Mouse (Mus musculus) liver, embryonic 11.5 days (tissue): ENCODE results near the gene Zfp771. TPM values are rescaled to one million over a fixed set of nuclear protein-coding genes. Genes with fewer than 3 reads are reported as not detected.
A peak's percentile ranks its signal among the peaks of the same experiment; 100 is the strongest.

Source experiments
- ATAC-seq: fragments of 200-750 bp; cut with Nextera tagmentation; replicated peaks from 2 replicates; pipeline ENCODE4 v1.8.0; 2017; ENCODE audit warnings: moderate number of reproducible peaks, mild to moderate bottlenecking, moderate TSS enrichment, moderate library complexity; ENCODE audit not compliant: low FRiP score
- DNase-seq: peaks from one replicate; pipeline ENCODE4 v3.0.0-alpha.2; 2017; ENCODE audit warnings: low spot score
- H3K27ac ChIP-seq: fragments of 300-500 bp; sonication (generic); 2 replicates; pipeline ENCODE4 v1.5.1; 2014; ENCODE audit warnings: mild to moderate bottlenecking, low read depth, low read length, control low read depth
- H3K27me3 ChIP-seq: fragments of 300-500 bp; sonication (generic); replicated peaks from 2 replicates; pipeline ENCODE4 v1.6.1; 2014; ENCODE audit warnings: low read length, mixed read lengths; ENCODE audit not compliant: control insufficient read depth, insufficient read depth
- H3K36me3 ChIP-seq: fragments of 300-500 bp; sonication (generic); 2 replicates; pipeline ENCODE4 v1.6.1; 2014; ENCODE audit warnings: mild to moderate bottlenecking, low read length, moderate library complexity, mixed read lengths; ENCODE audit not compliant: control insufficient read depth, insufficient read depth
- H3K4me1 ChIP-seq: fragments of 300-500 bp; sonication (generic); replicated peaks from 2 replicates; pipeline ENCODE4 v1.6.1; 2014; ENCODE audit warnings: low read length, mixed read lengths; ENCODE audit not compliant: control insufficient read depth, insufficient read depth
- H3K4me2 ChIP-seq: fragments of 300-500 bp; sonication (generic); 2 replicates; pipeline ENCODE4 v1.6.1; 2014; ENCODE audit warnings: mild to moderate bottlenecking, control low read depth, moderate library complexity
- H3K4me3 ChIP-seq: fragments of 300-500 bp; sonication (generic); 2 replicates; pipeline ENCODE4 v1.5.1; 2014; ENCODE audit warnings: low read depth, low read length, control low read depth
- H3K9ac ChIP-seq: fragments of 300-500 bp; sonication (generic); 2 replicates; pipeline ENCODE4 v1.6.1; 2014; ENCODE audit warnings: low read depth, low read length, control low read depth
- H3K9me3 ChIP-seq: fragments of 300-500 bp; sonication (generic); 2 replicates; pipeline ENCODE4 v1.6.1; 2016; ENCODE audit warnings: low read length, inconsistent platforms, mixed read lengths; ENCODE audit not compliant: control insufficient read depth
- WGBS: fragments of 180-500 bp; shearing (Covaris S2); extraction: QIAGEN DNeasy Blood & Tissue Kit; methylation state at CpG from one replicate; pipeline ENCODE4 v1.1.7; 2014; 5-methylcytosine and 5-hydroxymethylcytosine counted together
- polyA plus RNA-seq: library from polyadenylated mRNA; unstranded; fragments of >200 nt; fragmentation: Nextera tagmentation; extraction: Ambion mirVana; gene quantifications from 2 replicates; pipeline ENCODE4 v1.2.1, GENCODE M21; 2014

Zfp771 gene
- polyA plus RNA-seq: 45.9 and 47.3 TPM in 2 replicates

DNA sequence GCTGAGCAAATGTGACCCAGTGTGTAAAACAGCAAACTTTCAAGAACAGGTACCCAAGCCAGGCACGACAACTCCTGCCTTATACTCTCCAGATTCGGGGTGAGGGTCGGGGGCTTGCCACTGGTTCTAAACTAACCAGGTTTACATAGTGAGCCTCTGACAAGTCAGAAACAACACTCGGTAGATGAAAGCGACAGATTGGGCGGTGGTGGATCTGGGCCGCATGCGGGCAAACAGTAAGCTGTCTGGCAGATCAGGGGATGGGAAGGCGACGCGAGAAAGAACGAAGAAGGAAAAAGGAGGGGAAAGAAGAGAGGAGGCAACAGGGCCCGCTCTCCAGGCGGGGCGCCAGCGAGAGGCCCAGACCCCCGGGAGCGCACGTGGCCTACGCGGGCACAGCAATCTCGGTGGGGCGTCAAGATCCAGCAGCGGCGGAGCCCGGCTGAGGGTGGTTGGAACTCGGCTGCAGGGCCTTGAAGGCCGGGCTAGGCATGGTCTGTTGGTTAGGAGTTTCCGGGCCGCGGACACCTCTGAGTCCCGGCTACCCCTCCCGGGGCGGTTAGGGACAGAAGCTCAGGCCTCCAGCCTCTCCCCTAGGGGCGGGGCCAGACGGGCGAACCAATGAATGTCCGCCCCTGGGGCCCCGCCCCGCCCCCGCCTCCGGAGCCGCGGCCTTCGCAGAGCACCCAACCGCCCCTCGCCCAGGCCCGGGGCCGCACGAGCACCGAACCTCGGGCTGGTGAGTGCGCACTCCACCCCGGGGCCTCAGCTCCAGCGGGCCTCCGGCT lies at the start of gene Zfp771:
Zfp771 (plus strand) TSS at position 405 of the 788 bp plus-strand sequence.
- Histone ChIP-seq H3K4me1 (peaks cover 30% of the 10 kb centered on the region), H3K9me3 (no peaks in the 10 kb centered on the region), H3K27ac (peak within 1 kb of the TSS; percentile 92), H3K4me3 (peak within 1 kb of the TSS; percentile 80), H3K27me3 (no peaks in the 10 kb centered on the region), H3K9ac (peak within 1 kb of the TSS; percentile 96), H3K4me2 (peak within 1 kb of the TSS; percentile 94), H3K36me3 (peaks cover 12% of the 10 kb centered on the region; the same call in 1 of the 2 replicates)
- WGBS: 1% methylated on average over 56 of the region's 56 CpGs
- ATAC-seq (peak; percentile 95), DNase-seq (peak; percentile 98)

DNA sequence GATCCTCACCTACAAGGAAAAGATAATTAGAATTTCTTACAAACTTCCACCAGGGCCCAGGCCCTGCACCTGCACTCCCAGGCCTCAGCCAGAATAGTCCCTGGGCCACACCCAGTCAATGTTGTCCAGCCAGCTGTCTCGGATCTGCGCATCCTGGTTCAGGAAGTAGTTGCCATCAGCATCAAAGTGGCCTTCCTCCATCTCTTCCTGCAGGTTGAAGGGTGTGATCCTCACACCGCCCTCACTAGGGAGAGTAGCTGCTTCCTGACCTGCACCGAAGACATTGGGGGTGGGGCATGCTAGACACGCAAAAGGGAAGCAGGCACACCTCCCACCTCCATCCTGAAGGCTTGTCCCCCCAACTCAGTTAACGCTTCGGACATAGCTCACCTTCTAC lies 49.4 kb upstream of the Zfp771 start:
- Histone ChIP-seq H3K9me3 (no peaks in the 10 kb centered on the region), H3K4me3 (peak overlapping the region; percentile 87), H3K9ac (peak overlapping the region; percentile 86), H3K27ac (no peak overlapping the region), H3K4me1 (peaks cover 19% of the 10 kb centered on the region), H3K36me3 (peaks cover 51% of the 10 kb centered on the region), H3K27me3 (no peaks in the 10 kb centered on the region), H3K4me2 (peak overlapping the region; percentile 97)
- WGBS: 62% methylated on average over 7 of the region's 7 CpGs
- DNase-seq (no peak), ATAC-seq (no peak)

DNA sequence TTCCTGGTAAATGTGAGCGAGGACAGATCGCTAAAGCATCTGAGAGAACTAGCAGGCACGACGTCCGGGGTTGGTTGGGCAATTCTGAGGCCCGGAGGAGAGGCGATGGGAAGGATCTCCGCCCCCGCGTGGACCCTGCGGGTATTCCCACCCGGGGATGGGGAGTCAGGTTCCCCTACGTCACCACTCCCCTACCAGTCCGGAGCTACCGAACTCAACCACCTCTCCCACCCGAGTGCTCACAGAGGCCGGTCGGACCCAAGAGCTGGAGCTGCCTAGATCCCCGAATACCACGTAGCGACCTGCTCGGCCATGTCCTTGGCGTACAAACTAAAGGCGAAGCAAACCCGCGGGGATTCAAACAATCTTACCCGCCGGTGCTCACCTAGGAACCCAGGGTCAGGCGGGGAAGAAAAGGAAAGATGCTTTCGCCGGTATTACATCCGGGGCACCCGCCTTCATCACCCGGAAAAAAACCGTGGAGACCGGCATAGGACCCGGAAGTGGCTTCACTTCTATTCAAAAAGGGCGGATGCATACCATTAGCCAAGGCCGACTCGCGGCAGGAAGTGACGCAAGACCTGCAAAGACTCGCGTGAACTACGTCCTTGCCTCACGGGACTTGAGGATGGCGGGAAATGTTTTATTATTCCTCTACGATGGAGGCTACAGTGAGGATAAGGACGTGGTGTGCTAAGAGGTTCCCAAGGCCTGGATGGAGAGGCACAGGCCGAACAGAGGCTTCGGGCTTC lies 48.4 kb upstream of the Zfp771 start, which contains the start of gene Cd2bp2:
Cd2bp2 (minus strand) TSS at position 507 of the 752 bp plus-strand sequence.
- Histone ChIP-seq H3K9me3 (no peaks in the 10 kb centered on the region), H3K36me3 (peaks cover 60% of the 10 kb centered on the region), H3K27me3 (no peaks in the 10 kb centered on the region), H3K9ac (peak within 1 kb of the TSS; percentile 86), H3K4me3 (peak within 1 kb of the TSS; percentile 87), H3K27ac (peak within 1 kb of the TSS; percentile 88), H3K4me2 (peak within 1 kb of the TSS; percentile 97), H3K4me1 (peaks cover 19% of the 10 kb centered on the region)
- peak; percentile 91 for DNase-seq
- under 1% methylated on average over 51 of the region's 51 CpGs for WGBS
- peak; percentile 95 for ATAC-seq

DNA sequence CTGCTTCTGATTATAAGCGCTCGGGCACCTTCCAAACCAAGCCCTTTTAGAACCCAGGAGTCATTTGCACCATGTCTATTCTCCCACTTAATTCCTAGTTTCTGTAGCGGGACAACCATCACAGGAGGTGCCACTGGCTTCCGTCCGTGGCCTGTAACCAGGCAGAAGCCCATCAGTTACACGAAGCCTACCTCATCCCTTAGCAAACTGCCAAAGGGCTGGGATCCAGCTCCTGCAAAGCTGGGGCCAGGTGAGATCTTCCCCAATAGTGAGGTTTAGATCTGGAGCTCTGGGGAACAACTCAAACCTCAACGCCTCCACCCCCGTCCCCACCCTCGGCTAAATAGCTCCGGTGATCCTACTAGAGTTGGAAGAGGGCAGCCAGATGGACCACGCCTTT lies 47.6 kb upstream of the Zfp771 start:
- DNase-seq (no peak), ATAC-seq (no peak)
- peak overlapping the region; percentile 87 for H3K4me3 ChIP-seq
- peak overlapping the region; percentile 86 for H3K9ac ChIP-seq
- peaks cover 64% of the 10 kb centered on the region for H3K36me3 ChIP-seq
- WGBS: 52% methylated on average over 11 of the region's 11 CpGs
- no peaks in the 10 kb centered on the region for H3K27me3 ChIP-seq
- peak overlapping the region; percentile 92 for H3K4me2 ChIP-seq
- peaks cover 19% of the 10 kb centered on the region for H3K4me1 ChIP-seq
- peak overlapping the region; percentile 88 for H3K27ac ChIP-seq
- H3K9me3 ChIP-seq: no peaks in the 10 kb centered on the region

DNA sequence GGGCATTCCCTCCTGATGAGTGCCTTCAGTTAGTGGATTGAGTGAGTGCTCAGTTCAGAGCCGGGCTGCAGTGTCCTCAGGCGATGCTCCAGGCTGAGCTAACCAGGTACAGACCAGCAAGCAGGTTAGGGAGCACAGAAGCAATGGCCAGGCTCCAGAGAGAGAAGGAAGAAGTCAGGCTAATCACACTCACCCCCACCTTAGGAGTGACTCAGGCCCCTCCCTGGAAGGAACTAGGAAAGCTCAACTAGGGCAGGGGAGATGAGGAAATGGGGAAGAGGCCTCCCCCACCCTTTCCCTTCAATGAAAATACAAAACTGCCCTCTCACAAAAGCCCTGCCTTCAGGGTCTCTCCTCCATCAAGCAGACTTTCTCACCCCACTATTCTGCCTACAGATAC lies 37.5 kb upstream of the Zfp771 start:
- H3K4me1 ChIP-seq: peaks cover 20% of the 10 kb centered on the region
- H3K9me3 ChIP-seq: no peaks in the 10 kb centered on the region
- DNase-seq (no peak), ATAC-seq (no peak)
- H3K4me3 ChIP-seq: peak overlapping the region; percentile 87
- WGBS: 46% methylated on average over 2 of the region's 2 CpGs
- peak overlapping the region; percentile 69 for H3K4me2 ChIP-seq
- H3K36me3 ChIP-seq: peaks cover 20% of the 10 kb centered on the region
- H3K9ac ChIP-seq: peak overlapping the region; percentile 96
- H3K27me3 ChIP-seq: no peaks in the 10 kb centered on the region
- H3K27ac ChIP-seq: no peak overlapping the region

DNA sequence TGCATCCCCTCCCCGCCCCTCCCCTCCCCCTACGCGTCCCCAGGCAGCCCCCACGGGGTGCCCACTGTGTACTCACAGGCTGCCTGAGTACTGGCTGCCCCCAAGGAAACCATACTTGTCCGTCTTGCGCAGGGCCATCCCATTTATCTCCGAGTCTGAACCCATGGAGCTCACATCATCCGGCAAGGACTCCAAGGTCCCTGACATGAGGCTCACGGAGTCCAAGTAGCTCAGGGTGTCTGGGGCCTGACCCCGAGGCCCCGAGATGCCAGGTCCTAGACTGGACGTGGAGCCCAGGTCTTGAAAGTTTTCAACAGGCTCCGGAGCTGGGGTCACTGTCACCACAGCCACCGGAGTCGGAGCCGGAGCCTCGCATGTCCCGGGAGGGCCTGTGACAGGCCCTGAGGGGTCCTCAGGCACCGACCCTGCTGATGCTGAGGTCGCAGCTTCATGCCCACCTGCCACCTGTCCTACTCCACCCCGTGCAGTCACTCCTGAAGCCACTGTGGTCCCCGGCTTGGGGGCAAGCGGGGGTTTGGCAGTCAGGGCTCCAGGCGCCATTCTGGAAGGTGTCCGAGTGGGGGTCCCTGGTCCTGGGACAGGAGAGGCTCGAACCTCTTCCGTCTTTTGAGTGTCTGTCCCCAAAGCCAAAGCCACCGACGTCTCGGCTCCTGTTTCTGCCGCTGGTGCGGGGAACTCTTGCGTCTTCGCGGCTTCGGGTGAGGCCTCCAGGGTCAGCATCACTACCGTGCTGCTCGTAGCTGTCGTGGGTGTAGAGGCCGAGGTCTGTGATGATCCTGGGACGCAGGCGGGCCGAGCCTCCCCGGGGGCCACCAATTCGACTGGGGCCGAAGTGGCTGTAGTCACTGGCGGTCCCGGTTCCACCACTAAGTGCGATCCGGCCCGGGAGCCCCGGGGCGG lies 36.4 kb upstream of the Zfp771 start:
- peak overlapping the region; percentile 69 for H3K4me2 ChIP-seq
- peak overlapping the region; percentile 94 for H3K27ac ChIP-seq
- peak overlapping the region; percentile 87 for H3K4me3 ChIP-seq
- WGBS: under 1% methylated on average over 52 of the region's 53 CpGs
- peak; percentile 4 for ATAC-seq
- DNase-seq: peak; percentile 46
- H3K4me1 ChIP-seq: peaks cover 20% of the 10 kb centered on the region
- no peaks in the 10 kb centered on the region for H3K27me3 ChIP-seq
- peak overlapping the region; percentile 96 for H3K9ac ChIP-seq
- no peaks in the 10 kb centered on the region for H3K9me3 ChIP-seq
- peaks cover 15% of the 10 kb centered on the region for H3K36me3 ChIP-seq

DNA sequence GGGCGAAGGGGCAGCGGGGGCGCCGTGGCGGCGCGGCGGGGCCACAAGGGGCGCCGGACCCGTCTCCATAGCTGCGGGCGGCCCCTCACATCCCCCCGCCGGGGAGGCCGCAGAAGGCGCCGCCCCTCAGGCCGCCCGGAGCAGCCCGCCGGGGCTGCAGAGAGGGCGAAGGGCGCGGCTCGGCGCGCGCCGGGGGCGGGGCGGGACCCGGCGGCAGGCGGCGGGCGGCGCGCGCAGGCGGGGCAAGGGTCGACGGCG lies 35.9 kb upstream of the Zfp771 start, which contains the start of gene Tbc1d10b:
Tbc1d10b (minus strand) TSS at position 174 of the 258 bp plus-strand sequence.
- peak within 1 kb of the TSS; percentile 69 for H3K4me2 ChIP-seq
- peak within 1 kb of the TSS; percentile 87 for H3K4me3 ChIP-seq
- peak within 1 kb of the TSS; percentile 96 for H3K9ac ChIP-seq
- 1% methylated on average over 21 of the region's 44 CpGs for WGBS
- peak within 1 kb of the TSS; percentile 94 for H3K27ac ChIP-seq
- no peaks in the 10 kb centered on the region for H3K27me3 ChIP-seq
- ATAC-seq (peak; percentile 58), DNase-seq (no peak)
- peaks cover 9% of the 10 kb centered on the region for H3K36me3 ChIP-seq
- peaks cover 20% of the 10 kb centered on the region for H3K4me1 ChIP-seq
- no peaks in the 10 kb centered on the region for H3K9me3 ChIP-seq
